Mouse (Mus musculus): ENCODE measurements at regions not wholly inside any gene's neighbourhood (a gene's known extent, or its start where the extent isn't known, plus 50 kb on each side); places are given as distances from the start of the nearest gene placed in this dataset.

GRCm38 (mm10) chr16:86694497-86694896 lies 659.5 kb upstream of the N6amt1 start:
- Histone ChIP-seq H3K36me3 (ENCODE audit: control insufficient read depth, insufficient read depth, low read length) (no peaks in the 10 kb centered on the region), H3K4me3 (replicated peaks; ENCODE audit: low read length) (no peak overlapping the region), H3K27ac (ENCODE audit: low read length) (no peak overlapping the region), H3K4me1 (ENCODE audit: control insufficient read depth, insufficient read depth, low read length) (0 out of 2 replicates have a peak, but pooled peaks cover 3% of the 10 kb centered on the region), H3K4me2 (ENCODE audit: low read depth, low read length) (no peak overlapping the region), H3K27me3 (ENCODE audit: control insufficient read depth, insufficient read depth, low read length) (no peaks in the 10 kb centered on the region), H3K9me3 (replicated peaks; ENCODE audit: control insufficient read depth, low read length) (no peaks in the 10 kb centered on the region), H3K9ac (ENCODE audit: low read length) (no peak overlapping the region)
- ATAC-seq (ENCODE audit: insufficient read depth, low FRiP score) = peak; percentile 86
- 29% methylated on average over 3 of the region's 3 CpGs for WGBS

DNA sequence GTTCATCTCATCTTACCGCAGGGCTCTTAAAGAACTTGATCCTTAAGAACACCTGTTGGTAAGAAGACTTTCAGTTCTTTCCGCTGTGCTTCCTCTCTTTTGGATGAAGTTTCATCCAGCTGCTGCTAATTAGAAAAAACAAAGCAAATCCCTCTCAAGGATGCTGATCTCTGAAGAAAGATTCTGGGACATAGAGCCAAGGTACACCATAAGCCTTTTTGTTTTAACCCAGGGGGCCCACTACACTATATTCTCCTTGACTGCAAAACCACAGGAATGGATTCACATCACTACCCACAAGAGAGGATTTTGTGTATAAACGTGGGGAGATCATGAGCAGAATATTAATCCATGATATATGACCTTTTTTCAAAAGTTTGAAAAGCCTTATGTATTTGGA lies 694.8 kb upstream of the N6amt1 start:
- 55% methylated on average over 3 of the region's 3 CpGs for WGBS
- no peak overlapping the region for H3K27ac ChIP-seq (ENCODE audit: low read length)
- no peaks in the 10 kb centered on the region for H3K9me3 ChIP-seq (replicated peaks; ENCODE audit: control insufficient read depth, low read length)
- no peaks in the 10 kb centered on the region for H3K27me3 ChIP-seq (ENCODE audit: control insufficient read depth, insufficient read depth, low read length)
- no peak overlapping the region for H3K4me3 ChIP-seq (replicated peaks; ENCODE audit: low read length)
- H3K4me2 ChIP-seq (ENCODE audit: low read depth, low read length) = no peak overlapping the region
- no peaks in the 10 kb centered on the region for H3K36me3 ChIP-seq (ENCODE audit: control insufficient read depth, insufficient read depth, low read length)
- no peak overlapping the region for H3K9ac ChIP-seq (ENCODE audit: low read length)
- no peaks in the 10 kb centered on the region for H3K4me1 ChIP-seq (ENCODE audit: control insufficient read depth, insufficient read depth, low read length)
- no peak for ATAC-seq (ENCODE audit: insufficient read depth, low FRiP score)

DNA sequence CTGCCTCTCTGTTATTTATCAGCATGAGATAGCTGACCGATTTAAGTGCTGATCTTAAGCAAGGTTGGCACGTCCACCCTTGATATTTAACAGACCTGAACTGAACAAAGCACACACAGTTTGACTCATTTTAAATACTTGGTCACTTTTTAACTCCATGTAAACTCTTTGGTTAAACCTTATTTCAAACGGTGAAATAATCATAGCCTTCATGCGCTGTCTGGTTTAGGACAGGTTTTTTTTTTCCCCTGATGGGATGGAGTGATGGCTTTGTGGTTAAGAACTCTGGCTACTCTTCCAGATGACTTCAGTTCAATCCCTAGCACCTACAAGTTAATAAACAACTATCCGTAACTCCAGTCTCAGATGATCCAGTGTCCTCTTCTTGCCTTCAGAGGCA lies 706.7 kb upstream of the N6amt1 start:
- Histone ChIP-seq H3K27me3 (ENCODE audit: control insufficient read depth, insufficient read depth, low read length) (no peaks in the 10 kb centered on the region), H3K36me3 (ENCODE audit: control insufficient read depth, insufficient read depth, low read length) (no peaks in the 10 kb centered on the region), H3K4me2 (ENCODE audit: low read depth, low read length) (no peak overlapping the region), H3K4me1 (ENCODE audit: control insufficient read depth, insufficient read depth, low read length) (peaks cover 3% of the 10 kb centered on the region; the same call in 1 of the 2 replicates), H3K4me3 (replicated peaks; ENCODE audit: low read length) (no peak overlapping the region), H3K9me3 (replicated peaks; ENCODE audit: control insufficient read depth, low read length) (no peaks in the 10 kb centered on the region), H3K9ac (ENCODE audit: low read length) (no peak overlapping the region), H3K27ac (ENCODE audit: low read length) (no peak overlapping the region)
- 55% methylated on average over 5 of the region's 5 CpGs for WGBS
- no peak for ATAC-seq (ENCODE audit: insufficient read depth, low FRiP score)

GRCm38 (mm10) chr16:86646753-86647152 lies 707.2 kb upstream of the N6amt1 start:
- ATAC-seq (ENCODE audit: insufficient read depth, low FRiP score) = no peak
- Histone ChIP-seq H3K4me2 (ENCODE audit: low read depth, low read length) (no peak overlapping the region), H3K36me3 (ENCODE audit: control insufficient read depth, insufficient read depth, low read length) (no peaks in the 10 kb centered on the region), H3K27ac (ENCODE audit: low read length) (no peak overlapping the region), H3K4me3 (replicated peaks; ENCODE audit: low read length) (no peak overlapping the region), H3K27me3 (ENCODE audit: control insufficient read depth, insufficient read depth, low read length) (no peaks in the 10 kb centered on the region), H3K9me3 (replicated peaks; ENCODE audit: control insufficient read depth, low read length) (no peaks in the 10 kb centered on the region), H3K9ac (ENCODE audit: low read length) (no peak overlapping the region), H3K4me1 (ENCODE audit: control insufficient read depth, insufficient read depth, low read length) (peaks cover 3% of the 10 kb centered on the region; the same call in 1 of the 2 replicates)
- WGBS = 49% methylated on average over 2 of the region's 2 CpGs

GRCm38 (mm10) chr16:86645436-86645835 lies 708.5 kb upstream of the N6amt1 start:
- no peak overlapping the region for H3K9ac ChIP-seq (ENCODE audit: low read length)
- H3K4me1 ChIP-seq (ENCODE audit: control insufficient read depth, insufficient read depth, low read length) = peaks cover 3% of the 10 kb centered on the region; the same call in 1 of the 2 replicates
- H3K4me3 ChIP-seq (replicated peaks; ENCODE audit: low read length) = no peak overlapping the region
- H3K27me3 ChIP-seq (ENCODE audit: control insufficient read depth, insufficient read depth, low read length) = no peaks in the 10 kb centered on the region
- 90% methylated on average over 1 of the region's 1 CpGs for WGBS
- no peak overlapping the region for H3K4me2 ChIP-seq (ENCODE audit: low read depth, low read length)
- no peaks in the 10 kb centered on the region for H3K9me3 ChIP-seq (replicated peaks; ENCODE audit: control insufficient read depth, low read length)
- H3K36me3 ChIP-seq (ENCODE audit: control insufficient read depth, insufficient read depth, low read length) = no peaks in the 10 kb centered on the region
- H3K27ac ChIP-seq (ENCODE audit: low read length) = no peak overlapping the region
- no peak for ATAC-seq (ENCODE audit: insufficient read depth, low FRiP score)

DNA sequence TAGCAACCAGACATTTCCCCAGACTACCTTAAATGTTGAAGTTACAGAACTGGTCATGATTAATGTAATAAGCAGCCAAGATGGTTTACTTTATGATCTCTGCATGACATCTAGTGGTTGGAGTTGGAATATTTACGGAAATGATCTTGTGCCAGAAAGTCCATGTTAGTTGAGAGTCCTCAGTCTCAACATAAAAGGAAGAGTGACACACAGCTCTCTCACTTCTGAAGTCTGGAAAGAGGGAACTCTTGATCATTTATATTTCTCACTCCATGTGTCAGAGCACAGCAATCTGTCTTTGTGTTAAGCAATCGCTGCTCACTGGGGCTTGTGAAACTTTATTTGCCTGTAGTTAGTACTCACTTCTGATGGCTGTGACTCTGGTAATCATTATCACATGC lies 709.1 kb upstream of the N6amt1 start:
- peak; percentile 37; the same call in 1 of the 2 replicates for ATAC-seq (ENCODE audit: insufficient read depth, low FRiP score)
- Histone ChIP-seq H3K27ac (ENCODE audit: low read length) (no peak overlapping the region), H3K36me3 (ENCODE audit: control insufficient read depth, insufficient read depth, low read length) (no peaks in the 10 kb centered on the region), H3K9me3 (replicated peaks; ENCODE audit: control insufficient read depth, low read length) (no peaks in the 10 kb centered on the region), H3K4me3 (replicated peaks; ENCODE audit: low read length) (no peak overlapping the region), H3K27me3 (ENCODE audit: control insufficient read depth, insufficient read depth, low read length) (no peaks in the 10 kb centered on the region), H3K9ac (ENCODE audit: low read length) (no peak overlapping the region), H3K4me2 (ENCODE audit: low read depth, low read length) (no peak overlapping the region), H3K4me1 (ENCODE audit: control insufficient read depth, insufficient read depth, low read length) (peaks cover 3% of the 10 kb centered on the region; the same call in 1 of the 2 replicates)
- 14% methylated on average over 2 of the region's 2 CpGs for WGBS

- H3K4me2 ChIP-seq (ENCODE audit: low read depth, low read length) = no peak overlapping the region
- WGBS = 35% methylated on average over 7 of the region's 7 CpGs
- H3K4me3 ChIP-seq (replicated peaks; ENCODE audit: low read length) = no peak overlapping the region
- no peak overlapping the region for H3K27ac ChIP-seq (ENCODE audit: low read length)
- H3K9ac ChIP-seq (ENCODE audit: low read length) = no peak overlapping the region
- ATAC-seq (ENCODE audit: insufficient read depth, low FRiP score) = no peak
- no peaks in the 10 kb centered on the region for H3K27me3 ChIP-seq (ENCODE audit: control insufficient read depth, insufficient read depth, low read length)
- no peaks in the 10 kb centered on the region for H3K4me1 ChIP-seq (ENCODE audit: control insufficient read depth, insufficient read depth, low read length)
- no peaks in the 10 kb centered on the region for H3K36me3 ChIP-seq (ENCODE audit: control insufficient read depth, insufficient read depth, low read length)
- H3K9me3 ChIP-seq (replicated peaks; ENCODE audit: control insufficient read depth, low read length) = no peaks in the 10 kb centered on the region
Measured at GRCm38 (mm10) chr16:86604166-86604565, 702.5 kb upstream of the Adamts5 start.

DNA sequence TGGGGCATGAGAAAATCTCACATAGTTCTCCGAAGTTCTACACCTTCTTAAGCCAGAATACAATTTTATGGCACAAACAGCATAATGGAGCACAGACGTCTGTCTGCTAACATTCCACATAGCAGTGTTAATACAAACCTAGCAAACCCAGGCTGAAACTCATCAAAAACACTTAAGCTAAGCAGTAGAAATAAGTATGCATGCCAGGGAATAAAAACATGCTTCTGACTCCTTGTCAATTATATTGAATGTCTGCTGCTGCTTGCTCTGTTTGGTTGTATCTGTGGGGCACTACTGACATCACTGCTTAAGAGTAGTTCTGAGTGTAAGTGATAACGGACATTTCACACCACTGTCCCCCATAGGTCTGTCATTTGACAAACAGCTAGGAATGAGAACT lies 693.4 kb upstream of the Adamts5 start:
- Histone ChIP-seq H3K4me2 (ENCODE audit: low read depth, low read length) (no peak overlapping the region), H3K27me3 (ENCODE audit: control insufficient read depth, insufficient read depth, low read length) (no peaks in the 10 kb centered on the region), H3K27ac (ENCODE audit: low read length) (no peak overlapping the region), H3K36me3 (ENCODE audit: control insufficient read depth, insufficient read depth, low read length) (no peaks in the 10 kb centered on the region), H3K9ac (ENCODE audit: low read length) (no peak overlapping the region), H3K4me3 (replicated peaks; ENCODE audit: low read length) (no peak overlapping the region), H3K4me1 (ENCODE audit: control insufficient read depth, insufficient read depth, low read length) (no peaks in the 10 kb centered on the region), H3K9me3 (replicated peaks; ENCODE audit: control insufficient read depth, low read length) (no peaks in the 10 kb centered on the region)
- WGBS = 59% methylated on average over 3 of the region's 3 CpGs
- no peak for ATAC-seq (ENCODE audit: insufficient read depth, low FRiP score)

GRCm38 (mm10) chr16:86586044-86586443 lies 684.4 kb upstream of the Adamts5 start:
- Histone ChIP-seq H3K27me3 (ENCODE audit: control insufficient read depth, insufficient read depth, low read length) (no peaks in the 10 kb centered on the region), H3K36me3 (ENCODE audit: control insufficient read depth, insufficient read depth, low read length) (no peaks in the 10 kb centered on the region), H3K4me2 (ENCODE audit: low read depth, low read length) (no peak overlapping the region), H3K27ac (ENCODE audit: low read length) (no peak overlapping the region), H3K4me3 (replicated peaks; ENCODE audit: low read length) (no peak overlapping the region), H3K9ac (ENCODE audit: low read length) (no peak overlapping the region), H3K4me1 (ENCODE audit: control insufficient read depth, insufficient read depth, low read length) (no peaks in the 10 kb centered on the region), H3K9me3 (replicated peaks; ENCODE audit: control insufficient read depth, low read length) (no peaks in the 10 kb centered on the region)
- WGBS = 91% methylated on average over 4 of the region's 4 CpGs
- ATAC-seq (ENCODE audit: insufficient read depth, low FRiP score) = no peak

- Histone ChIP-seq H3K4me3 (replicated peaks; ENCODE audit: low read length) (no peak overlapping the region), H3K27ac (ENCODE audit: low read length) (no peak overlapping the region), H3K9me3 (replicated peaks; ENCODE audit: control insufficient read depth, low read length) (no peaks in the 10 kb centered on the region), H3K4me2 (ENCODE audit: low read depth, low read length) (no peak overlapping the region), H3K27me3 (ENCODE audit: control insufficient read depth, insufficient read depth, low read length) (no peaks in the 10 kb centered on the region), H3K36me3 (ENCODE audit: control insufficient read depth, insufficient read depth, low read length) (no peaks in the 10 kb centered on the region), H3K4me1 (ENCODE audit: control insufficient read depth, insufficient read depth, low read length) (no peaks in the 10 kb centered on the region), H3K9ac (ENCODE audit: low read length) (no peak overlapping the region)
- WGBS = 79% methylated on average over 5 of the region's 5 CpGs
- ATAC-seq (ENCODE audit: insufficient read depth, low FRiP score) = no peak
Measured at GRCm38 (mm10) chr16:86578281-86578680, 676.7 kb upstream of the Adamts5 start.
